7 mouse cellular contexts compared by ENCODE assay signal in genomic region chr6:17696321-17696734, GRCm38 (mm10). TPM values are rescaled to one million over a fixed set of nuclear protein-coding genes. Genes with fewer than 3 reads are reported as not detected.
DNase-seq lines count a peak whose midpoint lies in the region; ATAC-seq and TF ChIP-seq lines count a peak whose summit lies in the region.

No protein-coding gene starts in this region.

- H3K36me3 ChIP-seq in CH12.LX (replicated peaks in 1 of 2; ENCODE audit: control insufficient read depth in 1 of 2, insufficient read depth in 1 of 2, low read length in 1 of 2), result peaks cover 0 to 15% of the 10 kb centered on the region in 2 experiments
- peaks cover 4% of the 10 kb centered on the region for H3K36me3 ChIP-seq in lung, embryonic 16.5 days (ENCODE audit: control insufficient read depth, insufficient read depth, low read length)

- peaks cover 13% of the 10 kb centered on the region; the same call in 1 of the 2 replicates for H3K79me2 ChIP-seq in CH12.LX (replicated peaks; ENCODE audit: control insufficient read depth, extremely low read depth, insufficient read depth, poor library complexity, severe bottlenecking)

- peak; percentile 23; the same call in 1 of the 2 replicates for ATAC-seq in lung, embryonic 16.5 days (ENCODE audit: low read depth)

- WGBS in lung, embryonic 16.5 days, result 32% methylated on average over 5 of the region's 5 CpGs

- H3K27me3 ChIP-seq in CH12.LX (replicated peaks), result no peaks in the 10 kb centered on the region
- H3K27me3 ChIP-seq in lung, embryonic 16.5 days (ENCODE audit: control insufficient read depth, insufficient read depth, low read depth, low read length), result no peaks in the 10 kb centered on the region

- in situ Hi-C loops in CH12.LX (cut with MboI; ENCODE audit: low pct_ligation_motif_present, low pct_unique_long_range_greater_than_20kb, low sequenced_read_pairs), result no loop called here

- H3K27ac ChIP-seq in CH12.LX (ENCODE audit: insufficient read depth, low read depth), result no peak overlapping the region
- peak overlapping the region; percentile 23 for H3K27ac ChIP-seq in lung, embryonic 16.5 days (ENCODE audit: low read length)

- TF ChIP-seq RAD21 in CH12.LX (IDR thresholded peaks at IDR 0.05; ENCODE audit: low read depth, low read length), result peak; percentile 33

- DNase-seq in CH12.LX (ENCODE audit: extremely low read depth), result peak; percentile 55
- peak; percentile 88 for DNase-seq in NIH3T3 (ENCODE audit: low read depth)
- DNase-seq in embryo, embryonic 10 days (ENCODE audit: low spot score), result peak; percentile 75
- DNase-seq in gastrocnemius, postnatal 25 days, result peak; percentile 23
- peak; percentile 14 to 44 for DNase-seq in layer of hippocampus, adult 8-10 months (ENCODE audit: low spot score in 2 of 2)
- DNase-seq in right cerebral cortex, postnatal 36 days (ENCODE audit: low spot score in 2 of 2), result peak; percentile 41 to 56

- no peaks in the 10 kb centered on the region for H3K9me3 ChIP-seq in CH12.LX (replicated peaks; ENCODE audit: low read length)
- H3K9me3 ChIP-seq in lung, embryonic 16.5 days (ENCODE audit: control insufficient read depth, low read length), result no peaks in the 10 kb centered on the region

- no peak overlapping the region for H3K4me3 ChIP-seq in CH12.LX (replicated peaks in 1 of 3; ENCODE audit: low read depth in 2 of 3, low read length in 2 of 3, poor library complexity in 1 of 3)
- H3K4me3 ChIP-seq in lung, embryonic 16.5 days (ENCODE audit: low read length), result peak overlapping the region; percentile 25

- H3K4me1 ChIP-seq in CH12.LX (ENCODE audit: control insufficient read depth in 1 of 2, insufficient read depth in 2 of 2), result peaks cover 3 to 38% of the 10 kb centered on the region in 2 experiments; a peak in 3 of 4 replicates
- peaks cover 11% of the 10 kb centered on the region; the same call in 1 of the 2 replicates for H3K4me1 ChIP-seq in lung, embryonic 16.5 days (replicated peaks; ENCODE audit: control insufficient read depth, insufficient read depth, low read length)

- dilution Hi-C loops in CH12.LX (cut with MboI; ENCODE audit: extremely low pct_ligation_motif_present, extremely low pct_unique_long_range_greater_than_20kb, low sequenced_read_pairs), result no loop called here

- TF ChIP-seq POLR2A in CH12.LX (IDR thresholded peaks at IDR 0.05; ENCODE audit: low read depth, low read length), result peak; percentile 20; the same call in 1 of the 2 replicates

- peak overlapping the region; percentile 42 for H3K4me2 ChIP-seq in CH12.LX (ENCODE audit: insufficient read depth, low read depth, poor library complexity, severe bottlenecking)
- peak overlapping the region; percentile 52 for H3K4me2 ChIP-seq in lung, embryonic 16.5 days (ENCODE audit: low read depth, low read length)

- no peak for TF ChIP-seq EP300 in CH12.LX (IDR thresholded peaks at IDR 0.05; ENCODE audit: low read length)

- TF ChIP-seq CTCF in CH12.LX (conservative IDR thresholded peaks at IDR 0.05 in 1 of 2, IDR thresholded peaks at IDR 0.05 in 1 of 2; ENCODE audit: low read depth in 2 of 2, low read length in 2 of 2), result peak; percentile 24 to 66; a peak in 3 of 4 replicates

- H3K9ac ChIP-seq in CH12.LX (ENCODE audit: insufficient read depth, low read depth), result 0 out of 2 replicates have a peak overlapping the region, but pooled peaks have one; percentile 32
- H3K9ac ChIP-seq in lung, embryonic 16.5 days (ENCODE audit: low read length), result peak overlapping the region; percentile 32

TF ChIP-seq in CH12.LX, 34 proteins besides CTCF, POLR2A, EP300 and RAD21:
- TF ChIP-seq SMC3 (IDR thresholded peaks at IDR 0.05; ENCODE audit: low read depth, low read length) (peak; percentile 55), ZC3H11A (IDR thresholded peaks at IDR 0.05; ENCODE audit: low read depth, low read length) (no peak), ZMIZ1 (IDR thresholded peaks at IDR 0.05; ENCODE audit: low read depth, low read length) (peak; percentile 70; the same call in 1 of the 2 replicates), SIN3A (IDR thresholded peaks at IDR 0.05; ENCODE audit: low read length) (0 out of 2 replicates have a peak, but pooled peaks have one; percentile 41)

RNA-seq across cellular contexts. Expression of gene St7, which starts 3.6 kb away (rescaled TPM):
- total RNA-seq in CH12.LX (2012; rRNA removed), result 26.4 and 33.9 TPM in 2 replicates
- total RNA-seq in CH12.LX (2014; rRNA removed), result 57.2 and 64.1 TPM in 2 replicates
- polyA plus RNA-seq in CH12.LX (2012; ENCODE audit: insufficient read length, low read depth), result 34.4 and 35.3 TPM in 2 replicates
- total RNA-seq in gastrocnemius, postnatal 25 days (2021), result 10 to 100 TPM; 12.4 to 16.0 TPM
- 10 to 100 TPM; 31.5 to 58.0 (median 46.3) TPM for total RNA-seq in layer of hippocampus, adult 8-10 months (2022)
- polyA plus RNA-seq in lung, embryonic 16.5 days (2015; fragmentation: Nextera tagmentation; extraction: Ambion mirVana), result 39.3 and 40.5 TPM in 2 replicates

Comparison
In these comparisons a context has a peak if more than half of its experiments do, and no peak if none do; other contexts are left out.
1. DNase-seq: peak in every context shown above with its lines; median percentile 88 in NIH3T3; 75 in embryo, embryonic 10 days; 55 in CH12.LX; 48 in right cerebral cortex, postnatal 36 days; 29 in layer of hippocampus, adult 8-10 months; 23 in gastrocnemius, postnatal 25 days.